Mouse (Mus musculus) adrenal gland, postnatal 14 days (tissue): ENCODE measurements around the gene Plekha6. TPM values are rescaled to one million over a fixed set of nuclear protein-coding genes. Genes with fewer than 3 reads are reported as not detected.
A peak's percentile ranks its signal among the peaks of the same experiment; 100 is the strongest.

Source experiments
- DNase-seq: peaks from one replicate; pipeline ENCODE4 v3.0.0; 2021; ENCODE audit warnings: mixed read lengths
- total RNA-seq: library from RNA; stranded (reverse); gene quantifications from 2 replicates; pipeline ENCODE4 v1.2.3, GENCODE M21; 2021

The Plekha6 gene
- total RNA-seq, 1 experiment from 2014 or later: 21.6 TPM

DNA sequence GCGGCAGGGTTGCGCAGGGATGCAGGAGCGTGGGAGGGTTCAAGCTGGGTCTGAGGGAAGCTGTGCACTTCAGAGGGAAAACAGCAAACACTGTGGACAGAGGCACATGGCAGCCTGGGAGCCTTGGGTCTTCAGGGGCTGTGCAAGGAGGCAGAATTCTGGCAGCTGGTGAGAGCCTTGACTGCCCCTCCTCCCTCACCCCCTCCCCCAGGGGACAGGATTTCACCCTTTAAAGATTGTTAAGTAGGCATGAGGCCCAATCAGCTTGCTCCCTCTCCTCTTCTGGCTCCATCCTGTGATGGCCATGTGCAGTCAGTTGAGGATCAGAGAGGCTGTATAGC, 51.3 kb downstream of the Plekha6 start:
- no peak for DNase-seq

DNA sequence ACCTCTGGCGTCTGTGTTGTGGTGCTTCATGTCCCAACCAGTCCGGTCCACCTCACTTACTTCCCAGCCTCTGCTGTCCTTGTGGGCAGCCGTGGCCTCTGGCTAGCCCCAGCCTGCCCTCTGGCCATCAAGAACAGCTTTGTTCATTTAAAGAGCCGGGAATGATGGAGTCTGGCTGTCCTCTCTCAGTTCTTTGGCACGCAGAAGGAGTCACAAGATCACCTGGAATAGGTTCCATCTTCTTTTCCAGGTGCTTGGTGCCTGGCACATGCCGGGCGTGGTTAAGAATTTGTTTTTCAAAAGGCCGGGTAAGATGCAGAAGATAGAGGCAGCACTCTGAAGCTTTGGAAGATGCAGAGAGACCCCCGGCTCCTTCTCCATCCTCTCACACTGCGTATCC, 51.7 kb downstream of the Plekha6 start:
- DNase-seq: no peak

DNA sequence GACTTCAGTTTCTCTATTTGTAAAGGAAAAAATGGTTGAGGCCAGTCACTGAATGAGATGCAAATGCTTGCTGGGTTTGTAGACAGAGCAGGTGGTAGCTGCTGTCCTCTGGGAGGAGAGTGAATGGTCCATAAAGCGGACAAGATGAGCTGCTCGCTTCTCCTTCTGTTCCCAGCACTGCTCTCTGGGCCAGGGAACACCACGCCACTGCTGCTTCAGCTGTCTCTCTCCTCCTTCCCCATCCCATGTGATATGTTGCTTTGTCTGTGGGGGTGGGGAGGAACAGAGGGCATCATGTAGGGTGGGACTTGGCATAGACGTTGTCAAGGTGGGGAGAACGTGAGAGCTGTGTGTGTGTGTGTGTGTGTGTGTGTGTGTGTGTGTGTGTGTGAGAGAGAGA, 53.0 kb downstream of the Plekha6 start:
- no peak for DNase-seq

DNA sequence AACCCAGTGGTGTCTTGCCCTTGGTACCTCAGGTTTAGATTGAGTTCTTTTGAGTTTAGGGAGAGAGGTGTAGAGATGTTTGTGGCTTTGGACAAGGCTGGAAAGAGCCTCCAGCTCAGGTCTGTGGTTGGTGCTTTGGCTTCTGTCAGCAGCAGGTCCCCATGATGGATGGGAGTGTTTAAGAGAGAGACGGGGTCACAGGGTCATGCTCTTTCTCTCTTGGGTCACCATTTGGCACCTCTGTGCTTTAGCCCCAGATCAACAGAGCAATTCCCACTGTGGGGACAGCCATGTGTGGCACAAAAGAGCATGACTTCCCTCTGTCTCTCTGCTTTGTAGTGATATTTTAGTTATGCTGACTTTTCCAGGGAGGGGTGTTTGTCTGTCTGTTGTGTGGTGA, 55.1 kb downstream of the Plekha6 start:
- no peak for DNase-seq

DNA sequence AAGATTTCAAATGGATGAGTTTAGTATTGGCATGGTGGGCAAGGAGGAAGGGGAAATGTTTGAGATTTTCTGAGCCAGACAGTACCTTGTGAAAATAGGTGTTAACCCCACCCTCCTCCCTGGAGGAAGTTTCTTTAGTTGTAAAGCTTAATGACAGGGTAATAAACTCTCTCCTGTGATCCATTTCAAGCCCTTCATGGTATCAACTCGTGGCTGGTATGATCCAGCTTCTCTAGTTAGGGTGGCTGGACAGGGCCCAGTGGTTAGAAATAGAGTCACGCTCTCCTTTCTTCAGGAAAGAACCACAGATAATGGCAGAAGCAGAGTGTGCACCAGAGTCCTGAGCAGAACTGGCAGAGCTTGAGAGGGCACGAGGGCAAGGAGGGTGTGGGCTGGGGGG, 57.4 kb downstream of the Plekha6 start:
- DNase-seq: no peak

DNA sequence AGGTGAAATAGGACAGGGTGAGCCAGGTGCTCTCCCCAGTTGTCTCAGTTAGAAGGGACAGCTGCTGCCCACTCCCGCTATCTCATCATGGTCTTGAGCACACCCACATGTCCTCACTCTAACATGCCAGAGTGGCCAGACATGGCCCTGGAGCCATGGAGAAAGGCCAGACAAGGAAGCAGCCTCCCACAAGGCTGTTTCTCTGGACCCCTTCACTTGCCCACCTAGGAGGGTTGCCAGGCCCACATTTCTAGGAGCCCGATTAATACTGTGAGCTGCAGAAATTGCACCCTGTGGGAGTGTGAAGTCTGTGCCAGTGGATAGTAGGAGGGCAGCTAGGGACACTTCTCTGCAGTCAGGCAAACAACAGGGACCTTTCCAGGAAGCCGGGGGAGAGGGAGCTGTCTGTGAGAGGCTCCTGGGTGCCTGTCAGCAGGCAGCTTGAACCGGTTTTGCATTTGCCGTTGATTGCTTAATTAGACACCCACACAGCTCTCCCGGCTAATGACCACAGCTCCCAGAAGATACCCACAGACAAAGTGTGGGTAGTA, 58.5 kb downstream of the Plekha6 start:
- no peak for DNase-seq

DNA sequence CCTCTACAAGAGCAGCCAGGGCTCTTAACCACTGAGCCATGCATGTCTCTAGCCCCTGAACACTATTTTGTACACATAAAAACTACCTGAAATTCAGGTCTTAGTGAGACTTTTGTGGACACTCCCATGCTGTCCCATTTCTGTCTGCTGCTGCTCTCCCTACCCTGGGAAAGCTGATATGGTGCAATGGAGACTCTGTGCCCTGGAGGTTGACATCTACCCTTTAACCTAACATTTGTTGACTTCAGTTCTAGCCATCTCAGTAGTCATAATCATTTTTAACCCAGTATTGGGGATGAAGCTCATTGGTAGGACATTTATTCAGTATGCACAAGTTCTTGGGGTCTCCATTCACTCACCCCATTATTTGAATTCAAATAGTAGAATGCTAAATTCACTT, 60.7 kb downstream of the Plekha6 start:
- DNase-seq: no peak

DNA sequence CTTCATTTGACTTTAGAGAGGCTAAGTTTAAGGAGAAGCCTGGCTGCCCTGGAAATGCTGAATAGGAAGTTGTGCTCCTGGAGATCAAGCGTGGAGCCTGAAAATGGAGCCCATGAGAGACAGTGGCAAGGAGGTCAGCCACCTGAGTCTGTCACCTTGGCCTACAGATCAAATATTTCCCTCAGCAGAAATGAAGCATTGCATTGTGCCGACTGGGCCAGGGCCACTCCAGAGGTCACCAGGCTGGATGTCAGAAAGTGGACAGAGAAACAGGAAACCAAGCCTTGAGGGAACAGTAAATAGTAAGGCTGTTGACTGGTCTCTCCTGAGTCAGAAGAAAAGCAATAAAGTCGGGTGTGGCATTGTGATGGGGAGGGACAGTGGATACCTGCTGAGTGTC, 61.1 kb downstream of the Plekha6 start:
- no peak for DNase-seq

DNA sequence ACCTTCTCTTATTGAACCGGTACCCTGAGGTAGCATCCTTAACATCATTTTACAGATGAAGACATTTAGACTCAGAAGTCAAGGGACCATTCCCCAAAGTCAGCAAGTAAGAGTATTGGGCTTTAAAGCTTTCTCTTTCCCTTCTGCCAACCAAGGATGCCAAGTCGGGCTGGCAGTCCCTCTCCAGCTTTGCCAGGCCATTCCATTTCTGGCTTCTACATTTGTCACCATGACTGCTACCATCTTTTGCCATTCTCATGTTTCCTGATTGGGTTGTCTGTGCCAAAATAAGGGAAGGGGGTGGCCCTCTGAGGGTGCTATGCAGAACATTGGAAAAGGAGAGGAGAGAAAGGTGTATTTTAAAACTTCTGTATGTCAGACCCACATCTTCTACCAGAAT, 61.6 kb downstream of the Plekha6 start:
- no peak for DNase-seq

DNA sequence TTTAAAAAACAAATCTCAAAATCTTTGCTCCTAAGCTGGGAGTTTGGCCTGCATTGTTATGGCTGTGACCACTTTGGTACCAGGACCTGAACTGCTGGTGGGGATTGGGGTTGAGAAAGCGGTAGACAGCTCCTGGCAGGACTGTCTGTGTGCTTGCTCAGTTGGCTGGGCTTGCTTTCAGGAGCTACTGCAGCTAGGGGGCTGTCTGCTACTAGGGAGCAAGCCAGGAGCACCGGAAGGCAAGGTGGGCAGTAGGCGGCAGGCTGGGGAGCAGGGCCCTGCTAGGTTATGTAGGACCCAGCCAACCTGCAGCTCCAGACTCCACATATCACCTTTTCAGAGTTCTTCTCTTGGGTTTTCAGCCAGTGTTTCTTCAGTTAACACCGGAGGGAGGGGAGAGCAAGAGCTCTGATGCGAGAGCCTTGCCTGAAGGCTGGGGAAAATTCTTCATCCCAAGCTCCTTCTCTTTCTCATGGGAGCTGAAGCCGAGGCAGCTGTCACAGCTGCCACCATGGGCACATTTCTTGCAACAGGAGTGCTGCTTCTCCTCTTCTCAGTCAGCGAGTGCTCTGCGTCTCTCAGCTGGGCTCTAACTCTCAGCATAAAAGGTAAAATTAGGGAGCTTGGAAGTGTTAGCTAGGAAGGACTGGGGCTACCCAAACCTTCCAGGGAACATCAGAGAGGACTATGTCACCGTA, 62.1 kb downstream of the Plekha6 start:
- DNase-seq: peak; percentile 50

DNA sequence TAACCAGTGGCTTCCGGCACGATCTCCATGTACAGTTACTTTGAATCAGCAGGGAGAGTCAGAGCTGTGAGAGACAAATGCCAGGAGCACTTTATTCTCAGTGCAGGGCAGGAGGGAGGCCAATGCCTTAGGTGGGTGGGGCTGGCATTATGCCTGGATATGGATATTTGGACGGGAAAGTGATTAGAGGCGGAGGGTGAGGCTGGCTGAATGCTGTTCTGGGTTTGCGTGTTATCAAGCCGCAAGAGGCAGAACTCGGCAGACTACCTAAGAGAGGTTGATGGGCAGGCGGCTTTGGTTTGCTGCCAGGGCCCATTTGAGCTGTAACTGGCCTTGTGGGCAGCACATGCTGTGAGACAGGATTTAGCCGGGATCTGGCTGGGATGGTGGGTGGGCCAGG, 62.9 kb downstream of the Plekha6 start:
- DNase-seq: peak; percentile 78

DNA sequence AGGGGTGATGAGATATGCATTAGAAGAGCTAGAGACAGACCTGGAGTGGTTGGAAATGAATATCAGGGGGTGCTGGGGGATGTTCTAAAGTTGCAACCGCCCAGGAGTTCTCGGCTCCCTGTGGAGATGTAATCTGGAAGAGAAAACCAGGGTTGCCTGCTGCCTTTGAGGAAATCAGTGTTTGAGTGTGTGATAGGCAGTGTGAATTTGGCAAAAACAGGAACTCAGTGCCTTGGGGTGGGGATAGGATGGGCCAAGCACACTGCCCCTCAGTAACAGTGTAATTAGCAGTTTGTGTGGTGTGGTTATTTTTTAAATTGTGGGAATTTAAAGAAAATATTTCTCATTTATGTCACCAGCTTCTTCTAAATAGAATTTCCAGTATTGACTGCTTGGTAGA, 63.4 kb downstream of the Plekha6 start:
- no peak for DNase-seq

DNA sequence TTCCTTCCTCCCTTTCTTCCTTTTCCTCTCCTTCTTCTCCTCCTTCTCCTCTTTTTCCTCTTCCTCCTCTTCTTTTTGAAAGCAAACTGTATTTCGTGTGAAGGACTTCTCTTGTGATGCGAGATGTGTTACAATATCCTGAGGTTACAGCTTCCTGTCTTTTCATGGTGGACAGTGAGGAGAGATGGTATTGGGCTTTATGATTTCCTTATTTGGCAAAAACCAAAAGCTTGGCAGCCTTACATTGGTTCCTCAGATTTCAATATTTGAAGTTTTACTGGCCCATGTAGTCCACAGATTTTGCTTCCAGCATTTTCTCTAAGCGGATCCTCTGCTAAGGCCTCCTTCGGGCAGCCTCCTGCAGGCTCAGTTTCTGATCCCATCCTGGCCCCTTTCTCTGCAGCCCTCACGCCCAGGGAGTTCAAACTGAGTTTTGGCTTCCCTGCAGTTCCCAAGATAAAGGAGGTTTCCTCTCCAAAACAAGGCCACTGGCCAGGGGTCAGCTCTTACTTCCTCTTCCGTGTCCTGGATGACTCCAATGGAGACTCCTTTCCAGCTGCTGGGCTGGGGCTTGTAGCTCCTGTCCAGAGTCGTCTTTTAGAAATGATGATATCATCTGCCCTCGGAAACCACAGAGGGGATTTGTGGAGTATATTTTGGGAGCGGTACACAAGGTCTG, 64.9 kb downstream of the Plekha6 start:
- DNase-seq: no peak

DNA sequence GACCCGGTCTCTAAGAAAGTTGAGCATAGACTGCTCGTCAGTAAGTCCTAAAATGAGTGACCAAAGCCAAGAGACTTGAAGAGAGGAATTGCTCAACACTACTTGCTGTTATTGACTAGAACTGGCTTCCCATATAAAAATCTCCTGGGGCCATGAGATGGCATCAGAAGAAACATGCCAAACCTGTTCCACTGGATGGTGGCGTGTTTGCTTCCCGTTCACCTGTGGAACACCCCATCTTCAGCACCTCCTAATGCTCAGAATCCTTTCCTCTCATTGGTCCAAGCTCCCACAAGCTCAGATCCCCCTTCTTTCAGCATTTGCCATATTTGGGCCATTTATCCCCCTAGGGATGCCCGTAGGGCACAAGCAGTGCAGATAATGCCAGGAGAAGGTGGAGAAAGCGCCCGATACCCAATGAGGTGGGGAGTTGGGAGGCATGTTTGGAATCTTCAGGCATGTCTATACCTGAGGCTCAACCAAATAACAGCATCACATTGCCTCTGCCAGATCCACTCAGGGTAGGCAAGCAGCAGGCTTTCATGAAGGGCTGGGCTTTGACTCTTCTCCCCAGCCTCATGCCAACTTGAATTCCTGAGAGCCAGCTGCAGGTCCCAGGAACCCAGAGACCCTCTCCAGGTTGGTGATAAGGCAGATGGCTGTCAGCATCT, 67.6 kb downstream of the Plekha6 start:
- no peak for DNase-seq

DNA sequence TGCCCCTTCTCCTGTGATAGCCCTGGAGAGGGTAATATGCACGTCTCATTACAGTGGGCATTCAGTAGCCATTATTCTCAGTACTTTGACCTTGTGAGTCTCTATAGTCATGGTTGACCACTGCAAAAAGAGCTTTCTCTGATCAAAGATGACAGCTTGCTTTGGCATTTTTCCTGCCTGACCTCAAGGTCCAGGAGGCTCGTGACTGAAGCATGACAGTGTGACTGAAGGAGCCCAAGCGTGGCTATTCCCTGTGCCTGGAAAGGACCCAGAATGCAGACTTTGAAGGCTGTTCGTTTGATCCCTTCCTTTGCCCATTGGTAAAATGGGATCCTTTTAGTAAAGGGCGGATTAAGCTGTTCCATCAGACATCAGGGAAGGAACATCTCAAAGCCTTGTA, 71.9 kb downstream of the Plekha6 start:
- peak; percentile 76 for DNase-seq

DNA sequence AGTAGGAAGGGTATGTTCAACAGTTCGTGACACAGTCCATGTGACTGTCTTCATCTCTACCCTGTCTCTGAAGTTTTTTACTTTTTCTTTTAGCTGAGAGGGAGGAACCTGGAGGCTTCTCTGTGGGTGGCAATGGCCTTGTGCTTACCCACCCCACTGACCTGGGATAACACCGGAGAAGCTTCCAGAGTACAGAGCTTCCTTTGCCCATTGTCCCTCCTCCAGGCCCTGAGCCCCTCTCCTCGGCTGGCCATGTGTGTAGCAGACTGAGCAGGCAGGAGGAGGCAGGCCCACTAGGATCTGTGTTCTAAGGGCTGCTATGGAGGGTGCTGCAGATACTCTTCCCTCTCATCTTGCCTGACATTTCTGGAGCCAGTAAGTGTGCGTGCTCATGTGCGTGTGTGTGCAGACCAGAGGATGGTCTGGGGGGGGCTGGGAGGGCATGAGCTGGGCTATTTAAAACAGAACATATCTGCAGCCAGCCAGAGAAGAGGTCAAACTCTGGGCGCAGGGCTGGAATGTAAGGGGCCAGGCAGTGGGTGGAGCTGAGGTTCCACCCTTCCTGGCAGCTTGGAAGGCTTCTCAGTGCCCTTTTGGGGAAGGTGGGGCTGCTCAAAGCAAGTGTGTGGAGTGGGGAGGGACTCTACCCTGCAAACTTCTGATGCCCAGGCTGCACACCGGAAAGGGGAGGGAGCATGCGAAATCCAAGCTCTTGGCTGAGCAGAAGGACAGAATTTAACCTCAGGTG, 72.9 kb downstream of the Plekha6 start:
- DNase-seq: peak; percentile 65

DNA sequence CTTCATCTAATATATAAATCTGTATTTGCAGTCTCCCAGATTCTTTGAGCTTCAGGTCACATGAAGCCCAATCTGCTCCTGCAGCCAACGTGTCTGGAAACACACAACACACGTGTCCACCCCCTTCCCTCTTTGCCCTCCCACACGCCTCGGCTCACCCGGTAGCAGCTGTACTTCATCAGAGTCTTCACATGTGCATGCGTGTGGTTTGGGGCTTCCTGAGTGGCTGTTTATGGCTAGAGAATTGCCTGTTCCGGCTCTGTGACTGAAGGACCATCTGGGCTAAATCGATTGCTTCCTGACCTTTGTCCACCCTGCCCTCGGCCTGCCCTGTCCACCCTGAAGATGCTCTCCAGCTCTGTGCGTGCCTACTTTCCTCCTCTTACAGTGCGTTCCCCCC, 73.7 kb downstream of the Plekha6 start:
- peak; percentile 57 for DNase-seq

DNA sequence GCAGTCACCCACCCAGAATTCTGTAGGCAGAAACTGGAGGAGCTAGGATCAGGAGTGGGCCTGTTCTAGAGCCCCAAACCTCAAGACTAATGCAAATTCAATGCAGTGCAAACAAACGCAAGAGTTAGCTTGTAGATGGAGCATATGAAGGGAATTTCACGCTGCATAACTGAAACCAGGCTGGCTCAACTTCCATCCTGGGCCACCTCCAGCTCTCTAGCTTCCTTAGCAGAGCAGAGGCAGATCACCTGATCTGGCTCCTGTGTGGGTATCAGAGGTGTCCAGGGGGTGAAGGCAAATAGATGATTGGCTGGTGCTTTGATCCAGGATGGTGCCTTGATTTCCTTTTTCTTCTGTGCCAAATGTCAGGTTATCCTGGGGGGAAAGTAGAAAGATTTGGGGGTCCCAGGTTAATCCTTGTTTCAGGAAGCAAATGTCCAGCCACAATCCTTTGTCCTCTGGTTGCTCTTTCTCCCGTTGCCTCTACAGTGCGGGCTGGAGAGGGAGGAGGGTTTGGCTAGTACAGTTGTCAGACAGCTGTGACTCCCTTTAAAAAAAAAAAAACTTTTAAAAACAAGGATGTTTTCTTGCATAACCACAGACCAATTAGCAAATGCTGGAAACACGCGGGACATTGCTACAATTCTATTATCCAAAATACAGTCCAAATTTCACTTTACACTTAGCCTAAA, 75.3 kb downstream of the Plekha6 start:
- no peak for DNase-seq

DNA sequence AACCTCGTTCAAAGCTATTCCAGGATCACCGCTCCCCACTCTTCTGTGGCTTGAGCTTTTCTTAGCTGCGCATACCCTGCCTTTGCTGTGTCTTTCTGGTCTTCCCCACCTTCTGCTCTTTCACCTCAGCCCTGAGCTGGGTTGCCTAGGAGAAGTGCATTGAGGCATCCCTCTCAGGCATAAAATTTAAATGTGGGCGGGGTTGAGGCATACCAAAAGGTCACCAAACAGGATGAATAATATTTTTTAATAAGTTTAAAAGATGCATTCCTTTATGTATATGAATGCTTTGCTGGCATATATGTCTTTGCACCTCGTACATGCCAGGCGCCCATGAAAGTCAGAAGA, 75.8 kb downstream of the Plekha6 start:
- no peak for DNase-seq

DNA sequence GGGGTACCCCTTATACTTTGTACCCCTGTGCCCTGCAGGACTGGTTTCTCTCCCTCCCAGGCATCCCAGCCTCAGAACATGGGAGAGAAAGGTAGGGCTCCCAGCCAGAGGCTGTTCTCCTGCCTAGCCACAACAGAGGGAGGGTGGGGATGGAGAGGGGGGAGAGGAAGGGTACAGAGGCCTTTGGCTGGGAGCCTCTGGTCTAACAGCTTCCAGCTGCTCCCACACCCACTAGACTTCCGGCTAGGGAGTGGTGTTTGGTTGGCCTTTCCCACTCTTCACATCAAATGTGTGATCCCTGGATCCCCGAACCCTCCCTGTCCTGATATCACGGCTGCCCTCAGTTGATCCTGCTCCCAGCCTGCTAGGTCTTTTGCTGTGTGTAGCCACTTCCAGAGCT, 76.9 kb downstream of the Plekha6 start:
- DNase-seq: peak; percentile 27

DNA sequence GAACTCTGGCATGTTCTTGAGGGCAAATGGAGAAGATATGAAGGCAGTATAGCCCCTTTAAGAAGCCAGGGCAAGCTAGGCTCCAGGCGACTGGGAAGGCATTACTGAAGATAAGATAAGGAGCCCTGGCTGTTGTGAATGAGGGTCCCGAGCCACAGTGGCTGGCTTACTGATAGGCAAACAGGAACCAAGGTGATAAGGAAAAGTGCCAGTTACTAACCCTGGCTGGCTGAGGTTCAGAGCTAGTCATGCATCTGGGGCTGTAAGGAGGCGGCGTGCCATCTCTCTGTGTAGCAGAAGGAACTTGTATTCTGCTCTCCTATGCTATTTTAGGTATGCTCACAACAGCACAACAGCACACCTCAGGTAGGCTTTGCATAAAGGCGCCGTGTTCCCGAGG, 80.7 kb downstream of the Plekha6 start:
- no peak for DNase-seq
